Mouse (Mus musculus) E14TG2a.4 (cell line): ENCODE measurements around the gene Dtl.

Source experiments
- CTCF ChIP-seq: conservative IDR thresholded peaks from 2 replicates; pipeline ENCODE4 v1.5.1; 2014; ENCODE audit warnings: low read length
- POU5F1 ChIP-seq: IDR thresholded peaks from 2 replicates; pipeline ENCODE4 v1.6.1; 2014; ENCODE audit warnings: low read length, borderline replicate concordance

DNA sequence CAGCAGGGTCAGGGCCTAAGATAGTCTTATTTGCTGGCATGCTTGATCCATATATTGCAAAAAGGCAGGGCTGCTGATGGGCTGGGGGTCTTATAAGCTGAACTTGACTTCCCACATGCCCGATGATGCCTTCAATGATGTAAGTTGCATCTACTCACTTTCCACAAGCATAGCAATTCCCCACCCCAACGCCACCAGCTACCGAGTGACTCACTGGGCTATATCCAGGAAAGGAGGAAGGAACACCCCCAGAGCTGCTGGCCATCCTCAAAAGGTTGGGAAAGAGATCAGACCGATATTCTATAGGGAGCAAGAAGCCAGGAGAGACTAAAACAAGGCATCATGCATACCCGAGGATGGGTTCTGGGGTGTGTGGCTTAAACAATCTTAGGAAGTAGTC, 15.6 kb downstream of the Dtl start:
- no peak for TF ChIP-seq CTCF
- no peak for TF ChIP-seq POU5F1
